Mouse (Mus musculus): ENCODE measurements around the gene Ttc34. TPM values are rescaled to one million over a fixed set of nuclear protein-coding genes. Genes with fewer than 3 reads are reported as not detected.

Gene Ttc34
- 0.62 and 0.70 TPM in 2 replicates for polyA plus RNA-seq (2015; fragmentation: Nextera tagmentation; extraction: Ambion mirVana)

- Histone ChIP-seq H3K4me2 (replicated peaks) (no peak within 1 kb of the TSS), H3K27ac (no peak within 1 kb of the TSS), H3K4me1 (replicated peaks) (no peaks in the 10 kb centered on the region; the same call in none of the 2 replicates), H3K27me3 (peaks cover 36% of the 10 kb centered on the region), H3K9me3 (no peaks in the 10 kb centered on the region), H3K36me3 (no peaks in the 10 kb centered on the region), H3K4me3 (replicated peaks) (no peak within 1 kb of the TSS), H3K9ac (replicated peaks) (no peak within 1 kb of the TSS)
- ATAC-seq, result 0 out of 2 replicates have a peak, but pooled peaks have one; percentile 24
- 42% methylated on average over 2 of the region's 2 CpGs for WGBS
Observed at GRCm38 (mm10) chr4:154837170-154837569, at the start of gene Ttc34. TSS of gene Ttc34 (plus strand) at chr4:154837459.

- Histone ChIP-seq H3K4me1 (replicated peaks) (peaks cover 6% of the 10 kb centered on the region; the same call in 1 of the 2 replicates), H3K27ac (no peak overlapping the region), H3K4me2 (replicated peaks) (no peak overlapping the region), H3K9me3 (no peaks in the 10 kb centered on the region), H3K36me3 (no peaks in the 10 kb centered on the region), H3K4me3 (replicated peaks) (no peak overlapping the region), H3K27me3 (no peaks in the 10 kb centered on the region), H3K9ac (replicated peaks) (no peak overlapping the region)
- WGBS, result 83% methylated on average over 13 of the region's 13 CpGs
- ATAC-seq, result no peak
Observed at GRCm38 (mm10) chr4:154787960-154788702, 49.1 kb upstream of the Ttc34 start.

- ATAC-seq, result peak; percentile 50; the same call in 1 of the 2 replicates
- Histone ChIP-seq H3K36me3 (no peaks in the 10 kb centered on the region), H3K27me3 (0 out of 2 replicates have a peak, but pooled peaks cover 2% of the 10 kb centered on the region), H3K9ac (replicated peaks) (no peak overlapping the region), H3K4me2 (replicated peaks) (no peak overlapping the region), H3K4me3 (replicated peaks) (no peak overlapping the region), H3K4me1 (replicated peaks) (peaks cover 6% of the 10 kb centered on the region; the same call in 1 of the 2 replicates), H3K9me3 (no peaks in the 10 kb centered on the region), H3K27ac (no peak overlapping the region)
- WGBS, result 65% methylated on average over 7 of the region's 7 CpGs
Observed at GRCm38 (mm10) chr4:154791894-154792293, 45.4 kb upstream of the Ttc34 start.

GRCm38 (mm10) chr4:154793499-154793898 lies 43.8 kb upstream of the Ttc34 start:
- no peaks in the 10 kb centered on the region for H3K36me3 ChIP-seq

GRCm38 (mm10) chr4:154797834-154798233 lies 39.4 kb upstream of the Ttc34 start:
- H3K4me2 ChIP-seq (replicated peaks), result no peak overlapping the region
- no peak overlapping the region for H3K27ac ChIP-seq
- no peak overlapping the region for H3K9ac ChIP-seq (replicated peaks)
- no peaks in the 10 kb centered on the region for H3K36me3 ChIP-seq
- ATAC-seq, result no peak
- peaks cover 16% of the 10 kb centered on the region for H3K4me1 ChIP-seq (replicated peaks)
- WGBS, result 6% methylated on average over 4 of the region's 4 CpGs
- H3K9me3 ChIP-seq, result no peaks in the 10 kb centered on the region
- no peak overlapping the region for H3K4me3 ChIP-seq (replicated peaks)
- H3K27me3 ChIP-seq, result peaks cover 33% of the 10 kb centered on the region

More at GRCm38 (mm10) chr4:154793499-154793898, 43.8 kb upstream of the Ttc34 start:
- Histone ChIP-seq H3K9ac (replicated peaks) (no peak overlapping the region), H3K27ac (no peak overlapping the region), H3K4me3 (replicated peaks) (no peak overlapping the region), H3K4me2 (replicated peaks) (no peak overlapping the region), H3K27me3 (0 out of 2 replicates have a peak, but pooled peaks cover 3% of the 10 kb centered on the region), H3K4me1 (replicated peaks) (peaks cover 6% of the 10 kb centered on the region; the same call in 1 of the 2 replicates), H3K9me3 (no peaks in the 10 kb centered on the region)
- WGBS, result 86% methylated on average over 7 of the region's 7 CpGs
- ATAC-seq, result no peak

GRCm38 (mm10) chr4:154800543-154800942 lies 36.7 kb upstream of the Ttc34 start:
- peaks cover 16% of the 10 kb centered on the region for H3K4me1 ChIP-seq (replicated peaks)
- 41% methylated on average over 5 of the region's 5 CpGs for WGBS
- ATAC-seq, result 0 out of 2 replicates have a peak, but pooled peaks have one; percentile 41
- H3K4me3 ChIP-seq (replicated peaks), result no peak overlapping the region
- peaks cover 35% of the 10 kb centered on the region for H3K27me3 ChIP-seq
- H3K27ac ChIP-seq, result no peak overlapping the region
- no peaks in the 10 kb centered on the region for H3K9me3 ChIP-seq
- no peak overlapping the region for H3K4me2 ChIP-seq (replicated peaks)
- H3K9ac ChIP-seq (replicated peaks), result no peak overlapping the region
- H3K36me3 ChIP-seq, result no peaks in the 10 kb centered on the region

GRCm38 (mm10) chr4:154802210-154802609 lies 35.0 kb upstream of the Ttc34 start:
- peak overlapping the region; percentile 49 for H3K9ac ChIP-seq (replicated peaks)
- ATAC-seq, result no peak
- no peaks in the 10 kb centered on the region for H3K36me3 ChIP-seq
- H3K9me3 ChIP-seq, result no peaks in the 10 kb centered on the region
- H3K4me3 ChIP-seq (replicated peaks), result no peak overlapping the region
- H3K27me3 ChIP-seq, result peaks cover 38% of the 10 kb centered on the region
- WGBS, result 2% methylated on average over 26 of the region's 26 CpGs
- peaks cover 16% of the 10 kb centered on the region for H3K4me1 ChIP-seq (replicated peaks)
- no peak overlapping the region for H3K27ac ChIP-seq
- peak overlapping the region; percentile 37 for H3K4me2 ChIP-seq (replicated peaks)

GRCm38 (mm10) chr4:154825662-154826061 lies 11.6 kb upstream of the Ttc34 start:
- 33% methylated on average over 6 of the region's 6 CpGs for WGBS
- ATAC-seq, result peak; percentile 78
- Histone ChIP-seq H3K4me3 (replicated peaks) (no peak overlapping the region), H3K9me3 (no peaks in the 10 kb centered on the region), H3K27me3 (peaks cover 27% of the 10 kb centered on the region), H3K27ac (no peak overlapping the region), H3K4me1 (replicated peaks) (0 out of 2 replicates have a peak, but pooled peaks cover 3% of the 10 kb centered on the region), H3K36me3 (no peaks in the 10 kb centered on the region), H3K4me2 (replicated peaks) (no peak overlapping the region), H3K9ac (replicated peaks) (no peak overlapping the region)

- Histone ChIP-seq H3K9ac (replicated peaks) (no peak overlapping the region), H3K9me3 (no peaks in the 10 kb centered on the region), H3K36me3 (no peaks in the 10 kb centered on the region), H3K4me1 (replicated peaks) (0 out of 2 replicates have a peak, but pooled peaks cover 3% of the 10 kb centered on the region), H3K4me3 (replicated peaks) (no peak overlapping the region), H3K27ac (no peak overlapping the region), H3K4me2 (replicated peaks) (no peak overlapping the region), H3K27me3 (peaks cover 27% of the 10 kb centered on the region)
- ATAC-seq, result peak; percentile 40; the same call in 1 of the 2 replicates
- WGBS, result 60% methylated on average over 7 of the region's 7 CpGs
Observed at GRCm38 (mm10) chr4:154826224-154826623, 11.0 kb upstream of the Ttc34 start.

- no peak overlapping the region for H3K9ac ChIP-seq (replicated peaks)
- no peak overlapping the region for H3K27ac ChIP-seq
- WGBS, result 92% methylated on average over 7 of the region's 7 CpGs
- 0 out of 2 replicates have a peak, but pooled peaks cover 3% of the 10 kb centered on the region for H3K4me1 ChIP-seq (replicated peaks)
- peaks cover 25% of the 10 kb centered on the region for H3K27me3 ChIP-seq
- no peak overlapping the region for H3K4me3 ChIP-seq (replicated peaks)
- H3K9me3 ChIP-seq, result no peaks in the 10 kb centered on the region
- no peak for ATAC-seq
- no peak overlapping the region for H3K4me2 ChIP-seq (replicated peaks)
- no peaks in the 10 kb centered on the region for H3K36me3 ChIP-seq
Observed at GRCm38 (mm10) chr4:154827181-154827580, 10.1 kb upstream of the Ttc34 start.

- peaks cover 26% of the 10 kb centered on the region for H3K27me3 ChIP-seq
- 47% methylated on average over 10 of the region's 10 CpGs for WGBS
- no peaks in the 10 kb centered on the region for H3K36me3 ChIP-seq
- H3K4me3 ChIP-seq (replicated peaks), result no peak overlapping the region
- H3K27ac ChIP-seq, result no peak overlapping the region
- 0 out of 2 replicates have a peak, but pooled peaks cover 3% of the 10 kb centered on the region for H3K4me1 ChIP-seq (replicated peaks)
- ATAC-seq, result no peak
- H3K9ac ChIP-seq (replicated peaks), result no peak overlapping the region
- no peak overlapping the region for H3K4me2 ChIP-seq (replicated peaks)
- no peaks in the 10 kb centered on the region for H3K9me3 ChIP-seq
Observed at GRCm38 (mm10) chr4:154827861-154828610, 9.2 kb upstream of the Ttc34 start.

All from midbrain, embryonic 13.5 days (tissue).